Mouse (Mus musculus): ENCODE measurements around the gene Gng12.

Gng12 gene

GRCm38 (mm10) chr6:67050063-67050462, 153.9 kb downstream of the Gng12 start:
- no peak for DNase-seq (ENCODE audit: low spot score in 2 of 2)

DNA sequence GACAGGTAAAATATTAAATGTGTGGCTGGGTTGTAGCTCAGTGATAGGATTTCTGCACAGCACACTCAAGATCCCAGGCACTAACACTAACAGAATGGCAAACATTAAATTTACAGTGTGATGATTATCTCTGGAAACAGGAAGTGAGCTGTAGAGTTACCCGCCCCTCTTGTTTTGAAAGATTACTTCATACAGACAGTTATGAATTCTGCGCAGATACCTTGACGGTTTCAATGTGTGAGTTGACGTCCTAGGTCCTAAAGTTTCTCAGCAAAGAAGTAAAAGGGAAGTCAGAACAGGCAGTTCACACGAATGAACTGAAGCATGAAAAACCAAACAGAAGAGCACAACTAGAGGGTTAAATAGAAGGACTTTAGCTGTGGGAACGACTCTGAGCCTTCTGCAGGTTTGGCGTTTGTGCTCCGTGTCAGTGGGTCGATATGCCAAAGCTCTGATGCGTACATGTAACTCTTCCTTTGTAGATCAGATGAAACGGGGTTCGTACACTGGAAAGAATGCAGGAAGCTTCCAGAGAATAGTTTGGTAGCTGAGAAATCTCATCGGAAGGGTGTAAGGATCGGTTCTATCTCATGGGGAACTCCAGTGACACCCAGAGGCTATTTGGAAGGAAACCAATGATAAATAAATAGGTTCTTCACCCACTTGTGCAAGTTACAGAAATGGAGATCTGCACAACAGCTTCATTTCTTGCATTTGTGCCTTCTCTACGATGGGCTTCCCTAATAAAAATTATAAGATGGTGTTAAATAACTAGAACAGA, 160.1 kb downstream of the Gng12 start:
- DNase-seq (ENCODE audit: low spot score in 2 of 2), result no peak

- DNase-seq (ENCODE audit: low spot score in 2 of 2), result no peak
These were observed 160.8 kb downstream of the Gng12 start for GRCm38 (mm10) chr6:67056889-67057564.

- DNase-seq (ENCODE audit: low spot score in 2 of 2), result no peak
These were observed 161.4 kb downstream of the Gng12 start for GRCm38 (mm10) chr6:67057574-67057973.

GRCm38 (mm10) chr6:67057991-67058696, 161.9 kb downstream of the Gng12 start:
- no peak for DNase-seq (ENCODE audit: low spot score in 2 of 2)

GRCm38 (mm10) chr6:67060057-67060456, 163.9 kb downstream of the Gng12 start:
- no peak for DNase-seq (ENCODE audit: low spot score in 2 of 2)

- DNase-seq (ENCODE audit: low spot score in 2 of 2), result no peak
These were observed 173.1 kb downstream of the Gng12 start for GRCm38 (mm10) chr6:67069219-67069762.

DNA sequence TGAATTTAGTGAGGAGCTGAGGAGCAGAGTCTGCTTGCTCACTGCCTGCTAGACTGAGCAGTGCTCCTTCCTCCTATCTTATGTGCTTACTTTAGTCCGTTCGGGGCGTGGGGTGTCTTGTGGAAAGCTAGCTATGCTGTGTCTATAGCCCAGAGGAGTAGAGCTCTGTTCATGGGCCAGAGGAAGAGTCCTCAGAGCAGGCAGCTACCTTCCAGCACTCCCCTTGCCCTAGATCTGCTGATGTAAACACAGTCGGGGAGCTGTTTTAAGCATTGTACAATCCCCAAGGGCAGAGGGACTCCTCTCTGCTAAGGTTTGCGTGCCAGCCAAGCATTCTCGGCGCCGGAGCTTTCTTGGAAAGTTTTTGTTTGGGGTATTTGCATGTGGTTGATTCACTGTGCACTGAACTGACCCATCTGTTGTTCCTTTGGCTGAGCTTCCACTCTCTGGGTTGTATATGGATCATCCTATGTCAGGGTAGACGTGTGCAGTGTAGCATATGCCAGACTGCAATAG, 173.7 kb downstream of the Gng12 start:
- DNase-seq (ENCODE audit: low spot score in 2 of 2), result no peak
